Mouse (Mus musculus) adrenal gland, postnatal 10 days (tissue): ENCODE measurements around the gene Arhgap10. TPM values are rescaled to one million over a fixed set of nuclear protein-coding genes. Genes with fewer than 3 reads are reported as not detected.

Source experiments
- DNase-seq: peaks from one replicate; pipeline ENCODE4 v3.0.0; 2021; ENCODE audit warnings: mixed read lengths
- total RNA-seq, 2 experiments: library from RNA; stranded (reverse); gene quantifications; 2 replicates each; pipeline ENCODE4 v1.2.3; 2021

The Arhgap10 gene
- total RNA-seq, 2 experiments from 2014 or later: 20.9 to 29.4 TPM

- no peak for DNase-seq
Observed at GRCm38 (mm10) chr8:77516845-77517244, 908 bp downstream of the Arhgap10 start.

DNA sequence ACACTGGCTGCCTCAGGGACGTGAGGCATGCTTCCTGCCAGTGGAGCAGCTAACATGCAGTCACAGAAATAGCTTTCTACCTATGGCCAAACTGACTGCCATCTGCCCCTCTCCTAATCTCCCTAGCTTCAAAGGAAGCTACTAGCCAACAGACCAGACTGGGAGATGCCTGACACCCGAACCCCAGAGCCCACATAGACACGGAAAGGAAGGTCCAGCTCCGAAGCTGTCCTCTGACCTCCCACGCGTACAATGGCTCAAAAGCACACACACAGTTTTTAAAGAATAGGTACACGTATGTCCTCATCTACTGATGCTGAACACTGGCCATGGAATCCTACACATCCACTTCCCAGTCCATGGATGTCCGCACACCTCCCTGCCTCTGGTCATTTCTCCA, 2.0 kb downstream of the Arhgap10 start:
- no peak for DNase-seq

- DNase-seq: no peak
Observed at GRCm38 (mm10) chr8:77515201-77515600, 2.6 kb downstream of the Arhgap10 start.

- DNase-seq: no peak
Observed at GRCm38 (mm10) chr8:77511750-77512493, 5.8 kb downstream of the Arhgap10 start.

DNA sequence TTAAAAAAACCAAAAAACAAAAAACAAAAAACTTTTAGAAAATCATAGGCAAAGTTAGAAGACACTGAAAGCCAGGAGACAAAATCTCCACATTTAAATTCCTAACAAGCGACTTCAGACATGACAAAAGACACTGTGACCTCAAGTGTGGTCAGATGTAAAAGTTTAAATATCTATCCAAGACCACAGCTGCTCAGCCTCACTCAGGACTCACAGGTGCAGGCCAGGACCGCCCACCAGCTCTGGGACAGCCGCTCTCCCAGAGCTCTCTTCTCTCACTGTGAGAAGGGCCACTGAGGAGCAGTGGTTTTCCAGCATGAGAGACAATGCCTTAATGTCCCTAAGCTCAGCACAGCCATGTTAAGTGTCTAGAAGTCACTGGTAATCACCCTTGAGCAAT, 7.3 kb downstream of the Arhgap10 start:
- DNase-seq: no peak

- no peak for DNase-seq
Observed at GRCm38 (mm10) chr8:77509044-77509443, 8.7 kb downstream of the Arhgap10 start.

DNA sequence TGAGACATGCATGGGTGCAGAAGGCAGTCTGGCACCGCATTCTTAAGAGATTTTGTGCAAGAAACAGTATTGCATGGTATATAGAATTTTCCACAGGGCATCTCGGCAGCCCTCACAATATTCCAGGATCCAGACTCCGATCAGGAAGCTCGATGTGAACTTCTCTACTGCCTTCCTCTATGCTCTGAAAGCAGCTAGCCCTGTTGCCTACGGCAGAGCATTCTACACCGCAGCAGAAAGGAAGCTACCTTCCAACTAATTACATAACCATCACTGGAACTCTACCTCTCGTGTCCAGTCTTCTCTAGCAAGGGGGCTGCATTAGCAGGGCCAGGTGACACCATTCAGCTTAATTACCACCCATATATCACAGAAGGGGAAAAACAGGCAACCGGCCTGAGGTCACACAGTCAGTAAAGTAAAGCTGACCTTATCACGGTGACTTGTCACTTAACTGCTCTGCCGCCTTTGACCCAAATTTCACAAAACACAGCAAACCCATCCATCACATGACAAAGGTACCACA, 10.2 kb downstream of the Arhgap10 start:
- no peak for DNase-seq

DNA sequence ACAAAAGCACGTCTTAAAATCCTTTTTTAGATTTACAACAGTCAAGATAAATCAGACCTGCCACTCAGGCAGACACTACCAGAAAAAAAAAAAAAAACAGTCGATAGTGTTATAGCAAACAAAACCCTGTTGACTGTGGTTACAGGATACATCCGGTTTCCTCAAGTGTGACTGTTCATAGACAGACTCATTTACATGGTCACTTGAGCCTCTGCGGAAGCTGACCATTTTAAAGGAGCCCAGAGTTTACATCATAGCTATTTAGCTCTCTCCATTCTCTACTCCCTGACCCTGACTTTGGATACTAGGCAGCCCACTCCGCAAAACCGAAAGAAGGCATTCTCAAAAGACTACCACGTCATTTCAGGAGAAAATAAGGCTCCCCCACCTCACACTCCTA, 11.2 kb downstream of the Arhgap10 start:
- DNase-seq: no peak

DNA sequence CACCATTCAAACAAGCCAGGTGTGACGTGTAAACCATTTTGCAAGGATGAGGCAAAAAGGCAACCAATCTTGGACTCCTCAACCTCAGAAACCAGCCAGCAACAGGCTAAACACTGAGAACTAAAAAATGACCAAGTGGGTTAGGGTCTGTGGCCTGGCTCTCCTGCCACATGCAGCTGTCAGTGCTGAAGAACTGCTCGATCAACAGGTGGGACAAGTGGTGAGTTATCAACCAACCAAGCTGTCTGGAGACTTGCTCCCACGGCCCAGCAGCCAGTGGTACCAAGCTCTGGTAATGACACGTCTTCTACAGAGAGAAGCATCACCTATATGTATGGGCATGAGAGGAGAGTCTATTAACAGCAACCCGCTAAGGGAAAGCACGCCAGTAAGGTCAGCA, 15.2 kb downstream of the Arhgap10 start:
- no peak for DNase-seq

DNA sequence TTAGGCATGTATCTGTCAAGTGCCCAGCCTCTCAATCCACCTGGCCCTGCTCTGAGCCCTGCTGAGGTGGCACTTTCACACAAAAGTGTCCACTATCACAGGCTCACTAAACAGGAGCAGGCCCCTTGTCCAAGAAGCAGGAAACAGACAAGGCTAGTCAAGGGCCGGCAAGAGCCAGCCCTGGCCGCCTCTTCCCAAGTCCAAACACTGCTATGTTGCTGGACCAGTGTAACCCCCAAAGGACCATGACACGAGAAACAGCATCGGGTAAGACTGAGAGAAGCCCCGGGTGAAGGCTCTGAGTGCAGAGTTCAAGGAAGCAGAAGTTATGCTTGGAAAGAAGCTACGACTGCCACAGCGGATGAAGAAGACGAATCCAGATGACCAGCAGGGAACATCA, 16.6 kb downstream of the Arhgap10 start:
- DNase-seq: no peak

DNA sequence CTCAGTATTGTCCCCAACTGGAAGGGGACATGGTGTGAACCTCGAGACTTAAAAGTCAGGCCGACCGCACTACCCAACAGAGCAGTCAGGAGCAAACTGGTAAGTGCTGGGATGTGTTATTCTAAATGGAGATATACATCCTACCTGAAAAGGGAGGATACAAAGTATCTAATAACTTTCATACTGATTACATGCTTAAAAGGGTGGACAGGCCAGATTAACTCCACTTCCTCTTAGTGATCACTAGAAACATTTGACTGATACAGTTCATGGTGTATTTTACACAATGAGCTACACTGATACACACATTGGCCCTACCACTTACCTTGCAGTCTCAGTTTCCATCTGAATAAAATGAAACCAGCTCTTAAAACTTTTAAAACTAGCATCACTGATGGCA, 17.5 kb downstream of the Arhgap10 start:
- no peak for DNase-seq

GRCm38 (mm10) chr8:77497442-77497841, 20.3 kb downstream of the Arhgap10 start:
- no peak for DNase-seq

GRCm38 (mm10) chr8:77496253-77496652, 21.5 kb downstream of the Arhgap10 start:
- no peak for DNase-seq

DNA sequence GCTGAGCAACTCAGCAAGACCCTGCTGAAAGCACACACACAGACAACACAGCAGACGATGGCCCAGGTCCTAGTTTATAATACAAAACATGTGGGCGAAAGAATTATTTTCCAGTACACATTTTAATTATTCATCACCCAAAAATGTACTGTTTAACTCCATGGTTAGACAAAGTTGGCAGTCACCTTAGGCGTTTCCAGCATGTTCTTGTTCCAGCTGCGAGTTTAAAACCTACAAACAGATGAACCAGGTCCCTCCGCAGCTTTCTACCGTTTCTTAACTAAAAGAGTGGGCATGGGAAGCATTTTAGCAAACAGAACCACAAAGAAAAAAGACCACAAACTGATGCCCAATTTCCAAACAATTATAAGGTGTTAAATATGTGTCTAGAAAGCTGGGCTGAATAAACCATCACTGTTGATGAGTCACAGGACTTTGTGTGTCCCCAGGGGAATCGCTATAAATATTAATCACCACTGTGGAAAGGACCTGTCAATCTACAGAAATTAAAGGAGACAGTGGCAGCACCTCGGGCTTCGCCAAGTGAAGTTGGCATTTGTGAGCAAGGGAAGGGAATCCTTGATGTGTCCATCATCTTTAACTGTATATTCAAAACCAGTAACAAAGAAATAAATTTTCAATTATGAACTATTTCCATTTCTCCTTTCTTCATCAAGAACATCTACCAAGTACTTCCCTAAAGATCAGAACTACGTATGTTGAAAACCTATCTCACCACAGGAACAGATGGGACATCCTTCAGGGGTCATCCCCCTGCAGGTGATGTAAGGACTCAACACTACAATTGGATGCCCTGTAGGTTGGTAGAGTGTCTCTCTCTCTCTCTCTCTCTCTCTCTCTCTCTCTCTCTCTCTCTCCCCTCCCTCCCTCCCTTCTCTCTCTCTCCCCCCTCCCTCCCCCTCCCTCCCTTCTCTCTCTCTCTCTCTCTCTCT, 23.1 kb downstream of the Arhgap10 start:
- no peak for DNase-seq

DNA sequence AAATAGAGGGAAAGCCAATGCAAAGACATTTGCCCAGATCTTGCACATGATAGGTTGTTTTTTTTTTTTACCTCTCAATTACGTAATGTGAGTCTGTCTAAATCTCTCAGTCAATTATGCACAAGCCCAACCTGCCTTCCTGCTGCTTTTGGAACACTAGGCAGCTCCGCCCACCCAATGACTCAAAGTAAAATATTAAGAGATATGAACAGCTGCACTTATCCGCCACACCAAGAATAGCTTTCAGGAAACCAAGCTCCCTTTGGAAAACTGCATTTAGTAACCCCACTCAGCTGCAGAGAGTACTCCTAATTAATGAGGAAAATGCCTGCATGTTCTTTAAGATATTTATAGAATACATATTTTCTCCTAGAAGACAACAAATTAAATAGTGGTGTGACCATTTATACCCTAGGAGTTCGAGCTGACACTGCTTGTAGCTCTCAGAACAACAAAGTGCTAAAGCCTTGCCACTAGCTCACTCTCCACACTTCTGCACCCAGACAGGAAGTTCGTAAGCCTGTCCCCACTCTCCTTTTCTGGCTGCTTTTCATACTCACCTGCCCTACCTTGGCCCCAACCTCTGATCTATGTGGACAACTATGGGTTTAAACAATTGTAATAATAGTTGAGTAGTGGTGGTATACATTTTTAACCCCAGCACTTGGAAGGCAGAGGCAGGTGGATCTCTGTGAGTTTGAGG, 25.2 kb downstream of the Arhgap10 start:
- no peak for DNase-seq

- no peak for DNase-seq
Observed at GRCm38 (mm10) chr8:77491231-77491923, 26.4 kb downstream of the Arhgap10 start.

- DNase-seq: peak; percentile 36
Observed at GRCm38 (mm10) chr8:77490095-77490781, 27.5 kb downstream of the Arhgap10 start.

- DNase-seq: no peak
Observed at GRCm38 (mm10) chr8:77489235-77489634, 28.5 kb downstream of the Arhgap10 start.

- DNase-seq: no peak
Observed at GRCm38 (mm10) chr8:77488215-77488606, 29.5 kb downstream of the Arhgap10 start.

DNA sequence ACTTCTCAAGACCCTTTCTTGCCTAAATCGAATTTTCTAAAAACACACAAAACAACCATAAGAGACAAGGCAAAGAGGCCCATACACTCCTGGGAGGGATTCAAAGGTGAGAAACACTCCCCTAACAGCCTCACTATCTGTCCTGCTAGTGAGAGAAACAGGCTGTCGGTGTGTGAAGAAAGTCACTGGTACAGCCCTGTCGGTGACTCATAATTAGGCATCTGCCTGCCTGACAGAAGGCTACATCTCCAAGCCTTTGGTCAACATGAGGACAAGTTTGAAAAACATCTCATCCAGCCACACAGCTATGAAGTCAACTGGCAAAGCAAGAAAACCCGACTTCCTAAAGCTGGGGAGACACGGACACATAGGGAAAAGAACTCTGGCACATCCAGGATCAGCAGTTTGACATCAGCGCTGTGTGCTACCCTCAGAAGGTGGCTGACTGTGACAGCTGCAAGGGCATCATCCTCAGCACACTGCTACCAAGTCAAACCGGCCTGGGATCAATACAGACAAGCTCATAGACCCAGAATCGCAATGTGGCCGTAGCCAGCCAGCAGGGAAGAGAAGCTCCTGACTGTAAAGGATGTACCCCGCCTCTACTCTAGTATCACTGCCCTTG, 30.1 kb downstream of the Arhgap10 start:
- DNase-seq: no peak

- DNase-seq: peak; percentile 61
Observed at GRCm38 (mm10) chr8:77486749-77487148, 31.0 kb downstream of the Arhgap10 start.
